Mouse (Mus musculus) erythroblast, adult 5-6 weeks (primary cell): ENCODE results near the gene Gm21988. TPM values are rescaled to one million over a fixed set of nuclear protein-coding genes. Genes with fewer than 3 reads are reported as not detected.
A peak's percentile ranks its signal among the peaks of the same experiment; 100 is the strongest.

Experiments
- ATAC-seq: replicated peaks from 2 replicates; pipeline ENCODE4 v1.8.0; 2016; ENCODE audit warnings: moderate number of reproducible peaks, mild to moderate bottlenecking, moderate TSS enrichment, inconsistent platforms; ENCODE audit not compliant: poor library complexity, low FRiP score, severe bottlenecking
- total RNA-seq, 2 experiments: library from RNA; stranded (forward) in 1 of 2; stranded (reverse) in 1 of 2; fragments of 150-400 nt in 1 of 2; fragments of 200-764, 138-1000 nt in 1 of 2; gene quantifications; 2 replicates each; pipeline versions ENCODE4 v1.2.3 to v1.2.4; 2015 to 2017; ENCODE audit warnings: low replicate concordance in 2 of 2

The Gm21988 gene
- total RNA-seq, 2 experiments from 2014 or later: not detected

DNA sequence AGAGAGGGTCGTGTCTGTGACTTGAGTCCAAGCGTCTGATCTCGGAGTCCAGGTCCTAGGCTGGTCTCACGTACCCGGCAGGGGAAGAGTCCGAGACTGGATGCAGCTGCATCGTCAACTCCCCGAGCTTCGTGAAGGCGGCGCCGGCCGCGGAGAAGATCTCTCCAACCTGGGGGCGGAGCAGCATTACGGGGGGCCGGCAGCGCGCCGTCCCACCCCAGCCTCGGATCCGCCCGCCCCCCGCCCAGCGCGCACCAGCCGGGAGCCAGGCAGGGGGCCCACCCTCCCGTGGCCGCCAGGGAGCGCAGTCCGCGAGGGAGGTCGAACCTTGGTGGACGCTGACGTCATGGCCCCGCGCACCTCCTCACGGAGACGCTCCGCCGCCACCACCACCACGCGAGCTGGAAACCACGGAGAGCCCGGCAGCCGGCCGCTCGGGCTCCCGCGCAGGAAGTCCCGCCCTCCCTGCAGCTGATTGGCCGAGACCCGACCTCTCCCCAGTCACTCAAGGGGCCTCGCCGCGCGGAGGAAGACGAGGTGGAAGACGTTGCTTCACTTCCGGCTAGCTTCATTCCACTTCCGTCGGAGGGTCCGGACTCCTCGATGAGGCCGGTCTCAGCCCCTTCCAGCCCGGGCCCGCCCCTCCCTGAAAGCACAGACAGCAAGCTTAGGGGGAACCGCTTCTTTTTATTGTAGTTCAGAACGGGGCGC is 2.0 kb downstream of the Gm21988 start, which contains the start of gene 0610010K14Rik:
0610010K14Rik (minus strand) TSS at position 458 of the 711 bp plus-strand sequence.
- ATAC-seq: peak; percentile 84

DNA sequence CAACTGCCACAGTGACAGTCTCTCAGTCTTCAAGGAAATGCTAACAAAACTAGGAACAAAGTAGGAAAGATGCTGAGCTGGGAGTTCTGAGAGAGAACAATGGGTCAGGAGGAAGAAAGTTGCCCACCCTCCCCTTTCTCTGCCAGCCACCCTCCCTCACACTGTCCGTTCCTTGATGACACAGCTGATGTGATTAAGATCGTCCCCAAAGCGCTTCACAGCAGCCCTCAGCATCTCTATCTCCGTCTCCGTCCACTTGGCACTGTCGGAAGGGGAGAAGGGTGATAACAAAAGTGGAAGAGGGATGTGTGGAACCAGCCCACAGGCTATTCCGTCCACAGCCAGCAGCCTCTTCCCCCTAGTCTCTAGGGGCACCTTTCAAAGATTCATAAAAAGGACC is 2.9 kb downstream of the Gm21988 start:
- ATAC-seq: no peak

DNA sequence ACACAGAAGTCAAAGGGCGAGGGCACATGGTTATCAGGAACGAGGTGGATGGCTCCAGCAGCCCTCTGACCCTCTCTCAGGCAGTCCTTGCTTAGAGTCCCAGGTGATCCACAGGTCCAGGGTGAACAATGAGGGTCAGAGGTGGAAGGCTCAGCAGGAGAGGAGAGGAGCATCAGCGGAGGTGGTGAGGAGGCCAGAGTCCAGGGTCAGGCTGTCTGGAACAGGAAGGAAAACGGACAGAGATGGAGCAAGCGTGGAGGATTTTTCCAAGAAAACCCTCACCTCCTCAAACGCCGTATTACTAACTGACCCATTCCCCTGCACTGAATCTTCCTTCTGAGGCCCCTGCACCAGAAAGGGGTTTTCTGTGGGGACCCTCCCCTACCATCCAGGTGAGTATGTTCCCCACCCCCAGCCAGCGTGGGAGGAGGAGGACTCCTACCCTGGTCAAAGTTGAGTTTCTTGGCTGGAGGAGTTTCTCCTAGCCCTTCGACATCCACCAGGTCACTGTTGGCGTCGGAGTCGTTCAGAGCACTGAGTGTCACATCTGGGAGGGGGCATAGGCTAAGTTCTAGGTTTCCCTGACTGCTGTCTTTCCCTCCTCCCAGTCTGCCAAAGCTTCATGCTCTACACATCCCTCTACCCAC is 4.3 kb downstream of the Gm21988 start:
- no peak for ATAC-seq

DNA sequence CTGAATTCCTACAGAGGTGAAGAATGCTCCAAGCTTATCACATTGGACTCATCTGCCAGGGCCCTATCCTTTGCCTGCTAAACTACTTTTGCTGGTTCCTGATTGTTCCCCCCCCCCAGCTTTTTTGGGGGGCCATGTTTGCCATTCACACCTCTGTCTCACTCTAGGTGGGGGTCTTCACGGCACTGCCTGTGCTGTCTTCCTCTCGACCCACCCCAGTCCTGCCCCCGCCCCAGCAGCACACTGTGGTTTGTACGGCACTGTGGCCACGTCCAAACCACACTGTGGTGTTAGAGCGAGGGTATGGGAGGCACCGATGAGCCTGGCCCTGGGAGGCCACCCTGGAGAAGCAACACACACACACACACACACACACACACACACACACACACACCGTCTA is 5.1 kb downstream of the Gm21988 start:
- ATAC-seq: no peak

DNA sequence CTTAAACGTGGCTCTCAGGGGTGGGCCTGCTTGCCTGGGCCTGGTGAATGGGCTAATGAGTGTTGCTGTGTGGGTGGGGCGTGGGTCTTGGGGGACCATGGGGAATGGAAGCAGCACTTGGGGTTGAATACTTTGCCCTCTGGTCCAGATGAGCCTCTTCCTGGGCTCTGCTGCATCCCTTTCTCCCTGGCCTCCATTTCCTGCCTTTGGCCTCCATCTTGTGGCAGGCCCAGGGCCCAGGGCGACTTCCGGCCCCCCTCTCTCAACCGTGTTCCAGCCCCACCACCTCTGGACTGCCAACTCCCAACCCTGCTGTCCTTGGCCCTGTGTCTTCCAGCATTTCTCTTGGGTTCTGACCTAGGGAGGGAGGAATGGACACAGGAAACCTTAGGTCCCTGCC is 5.6 kb downstream of the Gm21988 start:
- ATAC-seq: no peak

DNA sequence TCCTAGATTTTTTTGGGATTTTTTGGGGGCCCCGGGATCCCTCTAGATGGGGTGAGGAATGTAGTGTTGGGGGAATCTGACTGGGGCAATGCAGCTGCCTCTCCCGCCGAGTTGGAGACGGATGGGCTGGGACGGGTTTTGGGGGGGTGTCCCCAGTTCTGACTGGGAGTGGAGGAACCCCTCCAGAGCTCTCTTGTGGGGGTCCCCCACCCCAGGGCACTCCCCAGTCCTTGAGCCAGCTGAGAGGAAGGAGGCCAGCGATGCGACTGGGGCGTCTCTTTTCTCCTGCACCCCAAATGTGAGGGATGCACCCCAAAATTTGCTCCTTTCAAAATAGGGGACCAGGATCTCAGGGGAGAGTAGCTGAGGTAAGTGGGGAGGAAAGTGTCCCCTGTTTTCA is 6.6 kb downstream of the Gm21988 start:
- no peak for ATAC-seq

DNA sequence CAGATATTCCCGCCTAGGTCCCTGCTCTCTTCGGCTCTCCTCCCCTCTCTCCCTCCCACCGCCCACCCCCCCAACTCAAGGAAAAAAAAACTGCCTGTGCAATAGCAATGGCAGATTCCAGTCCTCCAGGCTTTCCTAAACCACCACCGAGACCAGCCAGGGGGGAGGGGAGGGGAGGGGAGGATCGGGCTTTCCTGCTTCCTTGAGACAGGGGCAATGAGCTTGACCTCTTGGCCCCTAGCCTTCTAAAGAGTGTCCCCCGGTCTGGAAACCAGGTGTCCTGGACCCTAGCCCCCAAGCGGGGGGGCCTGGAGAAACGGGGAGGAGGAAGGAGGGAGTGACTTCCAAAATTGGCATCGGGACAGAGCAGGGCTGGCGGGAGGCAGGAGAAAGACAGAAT is 7.1 kb downstream of the Gm21988 start:
- no peak for ATAC-seq

DNA sequence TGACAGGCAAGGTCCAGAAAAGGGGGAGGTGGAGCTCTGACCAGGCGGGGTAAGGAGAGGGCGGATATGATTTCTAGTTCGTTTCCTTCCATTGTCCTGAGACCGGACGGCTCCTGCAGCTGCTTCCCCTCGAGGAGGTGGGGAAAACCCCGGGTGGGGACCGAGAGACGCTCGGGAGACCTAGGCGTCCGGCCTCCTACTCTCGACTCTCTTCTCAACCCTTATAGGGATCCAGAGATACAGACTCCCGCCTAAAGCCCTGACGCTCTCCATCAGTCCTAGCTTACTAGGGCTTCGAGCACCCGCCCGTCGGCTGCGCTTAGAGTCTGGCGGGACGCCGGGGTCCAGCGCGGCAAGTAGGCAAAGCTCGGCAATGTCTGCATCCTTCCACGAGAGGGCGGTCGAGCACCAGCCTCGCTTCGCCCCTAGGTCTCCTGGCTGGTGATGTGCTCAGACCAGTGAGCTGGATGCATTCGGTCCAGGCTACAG is 9.3 kb downstream of the Gm21988 start:
- ATAC-seq: peak; percentile 84

DNA sequence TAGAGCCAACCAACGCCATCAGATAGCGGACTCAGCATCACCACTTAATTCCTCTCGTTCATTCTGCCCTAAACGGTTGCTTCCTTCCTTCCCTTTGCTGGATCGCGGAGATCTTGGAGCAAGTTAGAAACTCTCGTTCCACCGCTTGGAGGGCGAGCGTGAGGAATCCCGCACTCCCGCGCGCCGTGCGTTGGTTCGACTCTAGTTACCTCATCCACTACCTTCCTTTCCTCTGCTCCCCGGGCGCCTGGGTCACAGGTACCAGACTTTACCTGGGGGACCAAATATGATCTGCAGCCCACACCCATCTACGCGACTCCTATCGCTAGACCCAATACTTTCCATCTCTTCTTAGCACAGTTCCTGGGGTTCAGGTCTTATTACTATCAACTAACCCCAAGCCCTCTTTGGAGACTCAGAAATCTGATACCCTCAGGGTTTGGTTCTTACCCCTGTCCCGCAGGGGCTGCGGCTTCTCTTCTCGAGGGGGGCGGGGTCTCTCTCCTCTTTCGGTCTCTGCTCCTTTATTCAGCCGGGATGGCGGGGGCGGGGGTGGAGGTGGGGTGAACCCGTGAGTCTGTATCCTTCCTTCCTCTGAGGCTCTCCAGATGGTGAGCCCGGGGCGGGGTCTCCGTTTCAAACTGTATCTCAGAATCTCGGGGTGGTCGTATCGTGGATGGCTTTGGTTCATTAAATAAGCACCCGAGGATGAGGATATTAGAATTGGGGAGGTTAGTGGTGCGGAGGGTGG is 10.2 kb downstream of the Gm21988 start, which contains the start of gene Bcl6b:
Bcl6b (minus strand) TSS at position 539 of the 751 bp plus-strand sequence.
- ATAC-seq: peak; percentile 11; the same call in 1 of the 2 replicates

DNA sequence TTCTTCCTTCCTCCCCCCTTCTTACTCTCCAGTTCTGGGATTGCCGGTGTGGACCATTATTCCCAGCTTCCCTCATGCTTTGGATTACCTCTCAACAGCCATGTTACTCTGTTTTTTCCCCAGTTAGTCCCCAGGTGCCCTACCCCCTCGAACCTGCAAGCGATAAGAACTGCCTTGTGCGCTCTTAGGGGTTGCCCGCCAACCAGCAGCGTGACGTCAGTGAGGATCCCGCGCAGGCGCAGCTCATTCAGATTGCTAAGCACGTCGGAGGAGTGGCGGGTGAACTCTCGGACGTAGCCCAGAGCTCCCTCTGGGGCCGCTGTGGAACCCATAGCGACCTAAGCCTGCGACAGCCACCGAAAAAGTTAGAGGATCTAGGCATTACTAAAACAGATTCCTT is 10.8 kb downstream of the Gm21988 start:
- ATAC-seq: peak; percentile 83

DNA sequence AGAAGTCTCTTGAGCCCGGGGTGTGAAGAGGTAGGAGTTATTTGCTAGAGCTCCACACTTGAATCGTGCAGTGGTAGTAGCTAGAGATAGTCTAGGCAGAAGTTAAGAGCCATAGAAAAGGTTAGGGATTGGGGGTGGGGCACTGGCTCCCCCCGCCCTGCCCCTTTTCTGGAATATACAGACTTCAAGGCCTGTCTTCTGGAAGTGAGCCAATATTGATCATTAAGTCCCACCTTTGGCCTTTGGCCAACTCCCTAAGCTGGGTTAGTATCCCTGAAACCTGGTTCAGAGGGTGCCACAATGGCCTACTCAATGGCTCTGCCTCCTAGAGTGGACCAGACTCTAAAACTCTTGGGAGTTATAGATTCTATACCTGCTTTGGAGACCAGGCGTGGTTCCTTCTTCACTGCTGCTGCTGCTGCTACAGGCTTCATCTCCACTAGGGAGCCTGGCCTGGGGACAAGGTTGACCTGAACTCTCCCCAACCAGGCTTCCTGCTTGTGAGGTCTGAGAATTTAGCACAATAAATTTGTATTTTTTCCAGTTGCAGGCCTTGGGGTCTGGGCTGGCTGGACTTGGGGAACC is 11.9 kb downstream of the Gm21988 start:
- no peak for ATAC-seq

DNA sequence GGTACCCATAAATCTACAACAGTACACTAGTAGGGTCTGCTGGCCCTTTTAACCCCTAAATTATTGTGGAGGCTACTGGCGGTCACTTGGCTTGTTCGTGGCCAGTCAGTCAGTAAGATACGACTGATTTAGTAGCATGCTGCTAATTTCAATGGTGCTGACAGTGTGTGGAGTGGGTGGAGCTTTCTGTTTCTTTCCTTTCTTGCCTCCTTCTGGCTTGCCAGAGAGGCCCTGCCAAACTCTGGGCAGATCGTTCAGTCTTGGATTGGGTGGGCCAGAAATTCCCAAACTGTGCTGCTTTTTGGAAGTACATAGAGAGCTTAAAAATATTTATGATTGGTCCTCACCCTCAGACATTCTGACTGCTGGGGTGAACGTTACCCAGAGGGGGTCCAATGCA is 12.5 kb downstream of the Gm21988 start:
- no peak for ATAC-seq

DNA sequence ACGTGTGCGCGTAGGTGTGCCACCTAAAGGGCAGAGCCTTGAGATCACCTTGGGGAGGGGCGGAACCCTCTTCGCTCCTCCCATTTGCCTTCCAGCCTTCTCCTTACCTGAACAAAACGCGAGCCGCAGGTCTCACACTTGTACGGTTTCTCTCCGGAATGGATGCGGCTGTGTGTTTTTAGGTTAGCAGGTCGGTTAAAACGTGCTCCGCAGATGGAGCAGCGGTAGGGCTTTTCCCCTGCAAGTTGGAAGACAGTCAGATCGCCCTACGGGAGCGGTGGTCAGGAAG is 13.1 kb downstream of the Gm21988 start:
- ATAC-seq: no peak

DNA sequence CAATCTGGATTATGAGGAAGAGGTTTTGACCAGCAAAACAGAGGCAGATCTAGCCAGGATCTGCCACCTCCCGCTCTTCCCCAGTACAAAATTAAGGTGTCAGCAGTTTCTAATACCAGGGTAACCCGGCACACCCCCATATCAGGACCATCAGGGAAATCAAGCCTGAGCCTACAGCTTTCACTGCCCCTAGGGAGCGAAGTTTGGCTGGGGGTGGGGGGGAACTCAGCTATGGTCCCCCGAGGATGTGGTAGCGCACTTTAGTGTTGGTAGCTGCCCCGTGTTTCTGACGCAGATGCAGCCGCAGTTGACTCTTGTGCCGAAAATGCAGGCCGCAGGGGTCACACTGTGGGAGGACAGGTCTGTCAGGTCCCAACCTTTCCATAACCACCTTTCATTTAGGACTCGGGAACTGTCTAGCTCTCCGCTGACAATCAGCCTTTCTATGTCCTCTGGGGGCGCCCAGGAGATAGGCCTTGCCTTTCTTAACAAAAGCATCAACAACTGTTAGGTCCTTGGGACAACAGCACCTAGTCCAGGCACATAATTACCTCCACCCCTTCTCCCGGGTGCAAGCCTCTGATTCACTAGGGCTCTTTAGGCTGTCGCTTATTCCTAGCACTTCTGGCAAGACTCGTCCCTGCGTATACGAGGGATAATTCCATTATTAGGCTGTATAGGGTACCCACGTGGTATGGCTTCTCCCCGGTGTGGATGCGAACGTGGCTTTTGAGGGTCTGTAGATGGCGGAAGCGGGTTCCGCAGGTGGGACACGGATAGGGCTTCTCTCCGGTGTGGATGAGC is 13.6 kb downstream of the Gm21988 start:
- no peak for ATAC-seq

DNA sequence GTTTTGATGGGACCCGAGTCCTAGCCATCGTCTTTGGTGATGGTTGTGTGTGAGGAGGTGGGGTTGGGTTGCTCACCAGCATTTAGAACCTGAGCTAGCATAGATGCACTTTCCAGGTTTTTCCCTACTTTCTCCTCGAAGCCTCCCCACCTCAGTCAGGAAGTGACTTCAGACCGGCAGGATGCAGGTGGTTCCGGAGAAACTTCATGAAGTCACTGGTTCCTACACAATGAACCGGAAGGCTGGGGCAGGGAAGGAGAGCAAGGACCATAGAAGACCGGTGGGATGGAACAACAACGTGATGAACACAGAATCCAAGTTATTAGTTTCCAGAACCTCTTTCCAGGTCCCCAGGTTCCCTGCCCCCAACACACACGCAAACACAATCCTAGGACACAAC is 15.9 kb downstream of the Gm21988 start:
- no peak for ATAC-seq

DNA sequence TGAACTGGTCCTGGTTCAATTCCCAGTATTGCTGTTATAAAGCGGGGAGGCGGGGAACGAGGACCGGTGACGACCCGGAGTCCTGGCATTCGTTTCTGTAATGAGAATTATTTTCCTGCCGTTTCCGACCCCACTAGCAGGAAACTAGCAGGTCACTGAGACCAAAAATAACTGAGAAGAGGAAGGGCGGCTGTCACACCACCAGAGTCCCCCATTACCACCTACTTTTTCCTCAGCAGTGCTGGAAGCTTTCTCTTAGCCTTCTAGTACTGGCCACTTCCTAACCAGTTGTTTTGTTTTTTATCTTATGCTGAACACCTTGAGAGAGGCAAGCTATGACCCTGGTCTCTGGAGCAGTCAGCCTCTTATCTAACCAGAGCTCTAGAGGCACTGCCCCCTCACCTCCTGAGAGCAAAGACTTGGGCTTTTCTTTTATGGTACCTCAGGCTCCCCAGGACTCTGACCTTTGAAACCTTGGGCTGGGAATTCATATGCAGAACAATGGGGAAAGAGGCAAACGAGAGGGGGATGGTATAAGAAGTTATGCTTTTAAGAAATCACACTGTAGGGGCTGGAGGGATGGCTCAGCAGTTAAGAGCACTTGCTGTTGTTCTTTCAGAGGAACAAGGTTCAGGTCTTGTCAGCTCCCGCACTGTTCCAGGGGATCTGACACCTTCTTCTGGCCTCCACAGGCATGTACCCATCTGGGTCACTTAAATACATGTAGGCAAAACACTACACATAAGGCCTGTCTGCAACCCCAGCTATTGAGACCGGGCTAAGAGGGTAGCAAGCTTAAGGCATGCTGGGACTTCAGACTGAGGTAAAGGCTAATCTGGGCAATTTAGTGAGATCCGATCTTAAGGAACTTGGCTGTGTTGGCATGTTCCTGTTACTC is 17.8 kb downstream of the Gm21988 start:
- peak; percentile 79 for ATAC-seq

DNA sequence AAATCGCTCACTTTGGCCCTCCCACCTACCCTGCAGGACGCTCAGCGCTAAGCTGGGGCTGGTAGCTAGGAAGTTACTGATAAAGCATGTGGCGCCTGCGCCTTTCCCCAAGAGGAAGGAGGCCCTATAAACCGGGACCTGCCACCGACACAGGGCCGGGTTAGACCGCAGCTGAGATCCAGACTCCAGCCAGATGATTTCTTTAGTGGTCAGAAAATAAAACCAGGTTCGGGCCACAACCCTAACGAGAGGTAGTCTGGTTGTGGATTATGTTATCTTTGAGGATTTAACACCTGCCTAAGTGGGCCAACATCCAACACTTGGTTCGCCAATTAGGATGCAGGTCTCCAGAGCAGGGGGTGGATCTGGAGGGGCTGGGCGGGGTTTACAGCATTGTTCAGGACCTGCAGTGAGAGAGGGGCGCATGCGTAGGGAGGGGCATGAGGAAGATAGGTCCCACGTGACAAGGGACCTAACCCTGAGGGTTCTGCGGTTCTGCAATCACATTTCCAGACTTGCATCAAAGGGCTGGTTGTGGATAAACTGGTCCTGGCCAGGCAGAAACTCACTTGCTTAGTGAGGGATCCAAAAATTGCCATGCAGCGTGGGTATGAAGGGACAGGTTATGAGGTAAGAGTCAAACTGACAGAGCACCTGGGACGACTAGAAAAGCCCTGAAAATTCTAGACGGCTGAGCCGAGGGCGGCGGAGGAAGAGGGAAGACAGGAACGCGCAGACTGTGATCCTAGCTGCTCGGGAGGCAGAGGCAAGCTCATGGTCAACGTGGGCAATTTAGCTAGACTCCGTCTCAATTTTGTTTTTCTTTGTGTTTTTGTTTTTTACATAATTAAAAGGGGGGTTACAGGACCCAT is 18.7 kb downstream of the Gm21988 start, which contains the start of gene Slc16a13:
Slc16a13 (minus strand) TSS at position 334 of the 872 bp plus-strand sequence.
- peak; percentile 74 for ATAC-seq

DNA sequence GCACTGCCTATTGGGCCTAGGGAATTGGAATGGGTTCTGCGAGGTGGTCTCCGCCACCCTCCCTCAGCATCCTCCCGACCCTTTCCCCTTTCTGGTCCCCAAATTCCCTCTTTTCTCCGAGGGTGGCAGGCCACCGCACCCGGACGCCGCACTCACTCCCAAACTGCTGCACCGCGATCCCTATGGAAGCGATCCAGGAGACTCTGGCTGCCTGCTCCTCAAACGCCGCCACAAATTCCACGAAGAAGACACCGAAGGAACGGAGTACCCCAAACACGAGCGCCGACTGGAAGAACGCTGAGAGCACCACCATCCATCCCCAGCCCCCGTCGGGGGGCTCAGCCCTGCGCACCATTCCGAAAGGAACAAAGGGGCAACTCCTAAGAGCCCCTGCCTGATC is 19.3 kb downstream of the Gm21988 start:
- no peak for ATAC-seq
